Mouse (Mus musculus) kidney, postnatal 4 days (tissue): ENCODE measurements at regions not wholly inside any gene's neighbourhood (a gene's known extent, or its start where the extent isn't known, plus 50 kb on each side); places are given as distances from the start of the nearest gene placed in this dataset.

Source experiments
- DNase-seq, 2 experiments: peaks; one replicate each; pipeline ENCODE4 v3.0.0; 2021; ENCODE audit warnings: mixed read lengths in 2 of 2

DNA sequence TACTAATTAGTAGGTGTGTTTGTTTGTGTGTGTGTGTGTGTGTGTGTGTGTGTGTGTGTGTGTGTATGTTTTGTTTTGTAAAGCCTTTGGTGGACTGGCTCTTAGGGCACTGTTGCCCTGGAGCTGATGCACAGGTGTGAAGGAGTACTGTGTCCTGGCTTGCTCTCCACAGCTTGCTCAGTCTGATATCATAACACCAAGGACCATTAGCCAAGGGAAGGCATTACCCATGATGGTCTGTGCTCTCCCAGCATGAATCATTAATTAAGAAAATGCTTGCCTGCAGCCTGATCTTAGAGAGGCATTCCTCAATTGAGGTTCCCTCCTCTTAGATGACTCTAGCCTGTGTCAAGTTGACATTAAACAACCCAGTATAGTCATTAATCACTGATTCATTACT lies 54.7 kb downstream of the Spry2 start:
- DNase-seq, result no peak

DNA sequence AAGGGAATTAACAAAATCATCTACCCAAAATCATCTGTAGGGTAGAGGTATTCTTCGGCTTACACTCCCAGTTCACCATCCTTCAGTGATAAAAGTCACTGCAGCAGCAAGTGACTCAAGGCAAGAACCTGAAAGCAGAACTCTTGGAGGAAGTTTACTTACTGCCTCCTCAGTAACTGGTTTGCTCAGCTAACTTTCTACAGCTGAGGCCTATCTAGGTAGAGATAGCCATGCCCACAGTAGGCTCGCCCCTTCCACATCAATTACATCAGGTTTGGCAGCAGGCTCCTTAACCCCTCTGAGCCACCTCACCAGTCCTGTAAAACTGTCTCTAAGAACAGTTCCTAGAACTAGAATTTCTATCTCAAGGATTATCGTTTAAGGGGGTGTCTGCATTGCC lies 59.1 kb downstream of the Spry2 start:
- DNase-seq, result no peak

GRCm38 (mm10) chr14:105830701-105831100 lies 65.9 kb downstream of the Spry2 start:
- DNase-seq, result no peak

GRCm38 (mm10) chr14:105830301-105830700 lies 66.3 kb downstream of the Spry2 start:
- no peak for DNase-seq

GRCm38 (mm10) chr14:105823129-105823528 lies 73.5 kb downstream of the Spry2 start:
- DNase-seq, result no peak

DNA sequence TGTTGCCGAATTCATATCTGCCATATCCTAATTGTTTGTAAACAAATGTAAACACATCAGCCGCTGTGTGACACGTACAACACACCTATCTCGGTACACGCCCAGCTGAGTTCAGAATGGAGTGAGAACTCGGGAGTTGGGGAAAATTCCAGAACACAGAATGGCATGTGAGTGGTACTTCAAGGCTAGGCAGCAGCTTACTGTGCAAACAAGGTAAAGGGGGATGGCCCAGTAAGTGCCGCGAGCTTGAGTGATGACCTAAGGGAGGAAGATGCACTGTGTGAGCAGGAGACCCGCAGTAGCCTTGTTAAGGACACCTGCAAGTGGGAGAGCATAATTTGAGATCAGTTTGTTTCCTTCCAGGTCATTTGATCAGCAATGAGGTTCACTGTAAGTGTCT lies 74.0 kb downstream of the Spry2 start:
- DNase-seq, result no peak

- DNase-seq, result no peak
Measured at GRCm38 (mm10) chr14:105819534-105819933, 77.1 kb downstream of the Spry2 start.

DNA sequence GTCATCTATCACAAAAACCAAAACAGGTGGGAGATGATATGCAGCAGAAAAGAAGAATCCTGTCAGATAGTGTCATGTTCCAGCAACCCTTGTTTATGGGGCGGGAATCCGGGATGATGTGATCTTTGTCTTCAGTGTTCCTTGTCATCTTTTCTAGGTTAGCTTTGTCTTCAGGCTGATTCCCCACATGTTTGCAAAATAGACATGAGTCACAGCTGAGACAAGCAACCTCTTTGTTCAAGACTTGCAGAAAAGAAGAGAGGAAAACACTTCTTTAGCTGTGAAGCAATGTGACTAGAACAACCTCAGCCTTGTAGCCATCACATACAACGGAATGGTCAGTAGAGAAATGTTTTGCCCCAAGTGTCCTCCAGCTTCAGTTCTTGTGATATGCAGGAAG lies 77.8 kb downstream of the Spry2 start:
- DNase-seq, result no peak

DNA sequence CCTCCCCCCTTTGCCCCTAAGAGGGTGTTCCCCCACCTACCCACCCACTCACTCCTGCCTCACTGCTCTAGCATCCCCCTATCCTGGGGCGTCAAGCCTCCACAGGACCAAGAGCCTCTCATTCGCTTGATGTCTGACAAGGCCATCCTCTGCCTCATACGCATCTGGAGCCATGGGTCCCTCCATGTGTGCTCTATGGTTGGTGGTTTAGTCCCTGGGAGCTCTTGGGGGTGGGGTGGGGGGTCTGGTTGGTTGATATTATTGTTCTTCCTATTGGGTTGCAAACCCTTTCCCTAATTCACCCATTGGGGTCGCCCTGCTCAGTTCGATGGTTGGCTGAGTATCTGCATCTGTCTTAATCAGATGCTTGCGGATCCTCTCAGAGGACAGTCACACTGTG lies 79.1 kb downstream of the Spry2 start:
- no peak for DNase-seq

DNA sequence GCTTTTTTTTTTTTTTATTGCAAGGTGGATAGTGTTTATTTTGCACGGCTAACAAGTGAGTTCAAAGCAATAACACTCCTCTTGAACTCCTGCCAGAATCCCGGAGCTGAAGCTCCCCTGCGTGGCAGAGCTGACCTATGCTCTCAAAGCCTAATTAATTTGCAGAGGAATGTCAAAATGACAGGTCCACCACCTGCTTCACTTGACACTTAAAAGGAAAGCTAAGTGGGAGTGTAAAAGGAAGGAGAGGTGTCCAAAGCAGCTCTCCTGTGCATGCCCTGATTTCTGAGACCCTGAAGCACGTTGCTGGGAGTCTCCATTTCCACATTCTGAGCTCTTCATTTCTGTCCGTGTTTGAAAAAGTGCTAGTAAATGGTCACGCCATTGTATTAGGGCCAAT lies 80.8 kb downstream of the Spry2 start:
- DNase-seq, result peak; percentile 31 to 53

DNA sequence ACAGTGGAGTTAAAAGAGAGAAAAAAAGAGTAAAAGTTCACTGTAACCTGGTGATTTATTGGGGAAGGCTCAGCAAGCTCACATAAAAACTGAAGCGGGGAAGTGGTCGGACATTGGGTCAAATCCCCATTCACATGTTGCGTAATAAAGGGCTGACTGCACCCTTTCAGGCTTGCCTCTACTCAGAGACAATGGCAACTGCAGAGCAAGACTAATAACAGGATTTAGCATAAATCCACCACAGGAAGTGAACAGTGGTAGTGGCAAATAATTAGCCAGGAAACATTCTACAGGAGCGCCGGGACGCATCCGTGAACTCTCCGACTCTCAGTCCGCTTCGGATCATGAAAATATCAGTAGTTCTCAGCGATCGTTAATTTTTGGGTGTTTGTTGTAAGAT lies 81.3 kb downstream of the Spry2 start:
- peak; percentile 34 to 56 for DNase-seq

DNA sequence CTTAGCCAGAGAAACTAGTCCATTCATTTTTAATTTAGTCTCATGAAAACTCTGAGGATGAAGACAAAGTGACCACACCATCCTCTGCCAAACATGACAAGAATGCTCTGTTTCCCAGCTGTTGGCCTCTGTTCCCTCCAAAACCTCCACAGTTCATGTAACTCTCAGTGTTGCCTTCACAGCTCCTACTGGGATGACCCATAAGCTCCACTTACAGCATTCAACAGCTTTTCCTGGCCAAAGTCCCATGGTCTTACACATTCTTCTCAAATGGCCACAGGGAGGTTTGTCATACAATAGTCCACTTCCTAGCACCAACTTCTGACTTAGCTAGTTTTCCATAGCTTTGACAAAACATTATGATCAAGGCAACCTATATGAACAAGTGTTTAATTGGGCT lies 83.0 kb downstream of the Spry2 start:
- DNase-seq, result no peak

GRCm38 (mm10) chr14:105813097-105813496 lies 83.5 kb downstream of the Spry2 start:
- DNase-seq, result no peak

GRCm38 (mm10) chr14:105805762-105806161 lies 90.9 kb downstream of the Spry2 start:
- DNase-seq, result no peak

- DNase-seq, result no peak
Measured at GRCm38 (mm10) chr14:105805362-105805761, 91.3 kb downstream of the Spry2 start.

DNA sequence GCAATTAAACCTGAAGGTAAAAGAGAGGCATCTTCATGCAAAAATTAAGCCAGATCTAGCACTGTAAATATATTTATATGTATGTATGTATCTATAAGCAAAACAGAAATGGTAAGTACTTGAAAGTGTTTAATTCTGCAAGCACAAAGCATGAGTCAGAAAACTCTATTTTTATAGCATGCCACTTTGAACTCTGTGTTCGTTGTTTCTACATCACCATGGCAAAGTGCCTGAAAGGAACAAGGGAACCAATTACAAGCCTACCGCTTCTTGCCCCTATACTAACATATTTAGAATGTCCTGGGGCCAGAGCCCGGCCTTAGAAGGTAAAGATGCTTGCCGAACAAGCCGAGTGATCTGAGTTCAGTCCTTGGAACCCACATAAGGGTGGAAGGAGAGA lies 91.9 kb downstream of the Spry2 start:
- DNase-seq, result no peak

GRCm38 (mm10) chr14:105803281-105803680 lies 93.3 kb downstream of the Spry2 start:
- DNase-seq, result peak; percentile 11 to 23

DNA sequence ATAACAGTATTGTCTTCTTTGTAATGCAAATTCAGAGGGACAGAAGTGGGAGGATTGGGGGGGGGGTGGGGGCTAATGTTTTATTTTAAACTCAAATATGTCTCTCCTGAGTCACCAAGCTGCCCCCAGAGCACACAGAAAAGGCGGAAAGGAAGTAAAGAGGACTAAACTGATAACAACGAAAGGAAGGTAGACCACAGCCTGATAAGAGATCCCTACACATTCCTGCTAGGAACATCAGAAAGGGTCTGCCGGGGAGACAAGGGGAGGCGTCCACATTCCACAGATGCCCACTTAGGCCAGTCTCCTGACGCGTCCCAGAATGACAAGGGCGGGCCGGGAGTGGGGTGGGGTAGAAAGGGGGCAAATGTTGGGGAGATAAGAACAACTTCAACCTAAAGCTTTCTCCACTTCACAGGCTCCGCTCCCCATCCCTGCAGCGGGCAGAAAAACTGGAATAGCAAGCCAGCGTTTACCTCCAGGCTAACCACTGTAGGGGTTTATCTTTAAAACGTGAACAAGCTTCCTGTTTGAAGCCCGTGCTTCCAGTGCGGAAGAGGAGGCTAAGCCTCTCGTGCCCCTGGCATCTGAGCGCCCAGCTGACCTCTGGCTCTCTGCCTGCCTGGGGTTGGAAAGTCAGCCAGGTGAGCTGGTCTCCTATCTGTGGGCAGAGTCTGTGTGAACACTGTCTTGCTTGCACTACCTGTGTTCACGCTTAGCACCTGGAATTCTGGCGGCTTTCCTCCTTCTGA lies 93.9 kb downstream of the Spry2 start:
- DNase-seq, result peak; percentile 36 to 58

DNA sequence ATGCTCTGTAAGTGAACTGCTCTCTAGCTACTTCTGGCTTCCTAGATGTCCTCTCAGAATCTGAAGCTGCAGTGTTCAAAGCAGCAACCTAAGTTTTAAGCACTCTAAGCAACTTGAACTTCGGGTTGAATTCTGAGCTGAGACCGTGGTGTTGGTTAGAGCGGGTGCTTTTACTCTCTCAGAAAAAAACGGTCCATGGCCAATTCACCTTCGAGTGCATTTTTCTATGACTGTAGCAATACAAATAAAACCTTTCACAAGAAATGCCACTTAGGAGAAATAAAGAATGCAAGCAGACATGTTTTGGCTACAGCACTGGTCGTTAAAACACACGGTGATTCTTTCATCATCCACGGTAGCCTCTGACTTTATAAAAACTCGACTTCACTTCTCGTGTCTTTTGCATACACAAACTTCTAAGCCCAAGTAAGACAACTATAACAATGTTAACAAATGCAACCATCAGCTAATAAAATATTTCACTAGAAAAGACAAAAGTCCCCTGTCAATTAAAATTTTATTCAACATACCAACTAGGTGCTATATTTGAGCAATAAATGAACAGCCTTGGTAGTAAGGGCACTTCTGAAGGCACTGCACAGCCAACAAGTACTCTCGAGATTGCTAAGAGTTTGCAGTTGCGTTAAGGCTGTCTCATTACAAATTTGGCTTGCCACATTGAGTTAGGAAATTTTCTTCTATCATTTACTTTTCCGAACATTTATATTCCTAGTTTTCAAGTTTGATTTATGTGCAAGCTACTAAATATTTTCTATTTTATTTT lies 96.3 kb downstream of the Spry2 start:
- DNase-seq, result no peak

DNA sequence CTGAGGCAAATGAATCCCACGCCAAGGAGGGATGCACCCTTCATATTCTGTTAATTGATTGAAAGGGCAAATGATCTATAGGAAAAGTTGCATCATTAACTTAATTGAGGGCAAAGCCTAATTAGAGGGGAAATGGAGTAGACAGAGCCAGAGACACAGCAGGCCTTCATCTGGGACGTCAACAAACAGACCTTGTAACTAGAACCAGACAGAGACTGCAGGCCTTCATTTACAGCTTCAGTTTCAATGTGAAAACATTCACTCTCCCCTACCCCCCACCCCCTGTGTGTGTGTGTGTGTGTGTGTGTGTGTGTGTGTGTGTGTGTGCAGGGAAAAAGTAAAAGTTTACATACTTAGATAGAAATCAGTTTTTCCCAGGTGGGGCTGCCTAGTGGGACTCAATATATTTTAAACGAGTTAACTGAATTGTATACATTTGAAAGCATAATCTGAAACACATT lies 97.2 kb downstream of the Spry2 start:
- no peak for DNase-seq

DNA sequence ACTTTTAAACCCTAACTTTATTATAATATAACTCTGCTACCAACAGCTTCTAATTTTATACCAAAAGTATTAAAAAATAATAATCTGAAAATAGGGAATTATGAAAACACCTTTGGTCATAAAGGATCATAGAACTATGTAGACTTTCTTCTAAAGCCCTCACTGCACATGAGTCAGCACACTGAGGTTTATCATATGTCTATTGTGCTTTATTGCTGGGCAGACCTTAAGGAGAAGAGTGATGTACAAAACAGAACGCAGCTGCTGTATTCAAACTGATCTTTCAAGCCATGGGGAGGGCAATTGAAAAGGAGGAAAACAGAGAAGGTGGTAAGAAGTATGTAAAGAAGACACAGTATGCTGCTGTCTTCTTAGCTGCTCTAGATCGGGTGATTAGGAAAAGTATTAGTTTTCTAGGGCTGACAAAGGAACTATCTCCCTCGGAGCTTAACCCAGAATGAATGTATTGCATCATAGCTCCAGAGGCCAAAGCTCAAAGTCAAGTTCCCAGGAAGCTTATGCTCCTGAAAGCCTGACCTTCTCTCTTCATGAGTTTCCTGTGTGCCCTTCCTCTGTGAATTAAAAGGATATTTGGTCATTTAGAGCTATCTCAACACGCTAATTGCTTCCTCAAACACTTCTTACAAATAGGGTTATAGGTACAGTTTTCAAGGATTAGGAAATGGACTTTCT lies 103.5 kb downstream of the Spry2 start:
- DNase-seq, result no peak

DNA sequence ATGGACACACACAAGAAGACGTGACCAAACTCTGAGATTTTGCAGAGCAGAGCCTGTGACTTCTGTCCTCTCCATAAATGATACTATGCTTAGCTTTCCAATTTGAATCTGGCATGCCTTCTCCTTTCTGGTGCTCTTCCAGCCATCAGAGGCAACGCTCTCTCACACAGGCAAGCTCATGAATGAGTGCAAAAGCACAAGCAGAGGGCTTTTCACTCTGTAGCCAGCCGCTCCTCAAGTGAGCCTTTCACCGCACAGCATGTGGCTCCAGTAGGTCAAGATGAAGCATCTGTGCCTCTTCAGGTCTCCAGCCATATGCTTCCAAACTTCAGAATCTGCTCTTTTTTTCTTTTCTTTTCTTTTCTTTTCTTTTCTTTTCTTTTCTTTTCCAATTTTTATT lies 106.2 kb downstream of the Spry2 start:
- no peak for DNase-seq

DNA sequence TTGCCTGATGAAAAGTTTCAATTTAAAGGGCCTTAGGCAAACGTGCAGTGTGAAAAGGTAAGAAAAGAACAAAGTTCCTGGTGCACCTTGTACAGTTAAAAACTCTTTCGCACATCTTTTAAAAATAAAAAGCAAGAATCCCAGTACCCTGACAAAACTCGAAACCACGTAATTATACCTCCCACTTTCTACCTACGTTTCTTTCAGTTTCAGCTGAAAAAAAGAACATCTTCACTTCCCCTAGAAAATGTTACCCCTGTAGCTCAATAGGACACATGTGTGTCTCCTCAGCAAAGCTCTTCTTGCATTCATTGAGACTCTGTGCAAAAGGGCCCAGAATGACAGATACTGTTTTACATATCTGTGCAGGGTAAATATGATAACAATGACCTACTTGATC lies 113.2 kb downstream of the Spry2 start:
- no peak for DNase-seq

- DNase-seq, result no peak
Measured at GRCm38 (mm10) chr14:105779760-105780159, 116.9 kb downstream of the Spry2 start.
